Mouse (Mus musculus): ENCODE measurements around the gene Xcr1. TPM values are rescaled to one million over a fixed set of nuclear protein-coding genes. Genes with fewer than 3 reads are reported as not detected.

The Xcr1 gene
- polyA plus RNA-seq, 1 experiment from 2014 or later, result not detected

DNA sequence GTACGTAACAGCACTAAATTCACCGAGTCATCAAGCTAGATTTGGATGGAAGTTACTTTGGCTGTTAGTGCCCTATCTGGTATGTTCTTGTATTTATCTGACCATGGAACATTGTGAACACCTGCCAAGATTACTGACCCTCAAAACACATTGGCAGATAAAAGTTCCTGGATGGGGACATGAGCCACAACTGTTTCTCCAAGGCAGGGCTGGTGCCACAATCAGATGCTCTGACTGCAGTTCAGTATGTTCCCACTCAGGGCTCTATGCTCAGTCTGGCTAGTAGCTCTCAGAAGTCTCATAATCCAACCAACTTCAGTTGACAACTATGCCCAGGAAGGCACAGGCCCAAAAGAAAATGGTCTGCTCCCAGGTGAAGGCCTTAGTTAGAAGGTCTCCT, 59.4 kb downstream of the Xcr1 start:
- no peaks in the 10 kb centered on the region for H3K4me1 ChIP-seq (ENCODE audit: insufficient read depth, low read length)
- ATAC-seq (ENCODE audit: low FRiP score, low TSS enrichment), result no peak
- no peak overlapping the region for H3K9ac ChIP-seq (replicated peaks; ENCODE audit: low read length)
- H3K9me3 ChIP-seq (ENCODE audit: low read length), result no peaks in the 10 kb centered on the region
- no peak overlapping the region for H3K4me3 ChIP-seq (ENCODE audit: low read length)
- H3K4me2 ChIP-seq (replicated peaks; ENCODE audit: low read depth, low read length), result no peak overlapping the region
- H3K36me3 ChIP-seq (ENCODE audit: insufficient read depth, low read length), result peaks cover 3% of the 10 kb centered on the region
- H3K27ac ChIP-seq (ENCODE audit: low read length), result no peak overlapping the region
- WGBS, result 97% methylated on average over 2 of the region's 2 CpGs
- no peaks in the 10 kb centered on the region for H3K27me3 ChIP-seq (ENCODE audit: insufficient read depth, low read length)

Other genes with a start within 250 kb of the Xcr1 start
- 5.7 and 7.9 TPM in 2 replicates for gene Slc6a20b, start 229.5 kb downstream of the Xcr1 start, polyA plus RNA-seq (2015; fragmentation: Nextera tagmentation; extraction: Ambion mirVana)
- 0.09 and 0.16 TPM in 2 replicates for gene Ccr9, start 183.6 kb downstream of the Xcr1 start, polyA plus RNA-seq (2015; fragmentation: Nextera tagmentation; extraction: Ambion mirVana)
- gene Slc6a20a, start 183.1 kb downstream of the Xcr1 start, polyA plus RNA-seq (2015; fragmentation: Nextera tagmentation; extraction: Ambion mirVana), result 0.69 and 0.94 TPM in 2 replicates
- gene Lztfl1, start 144.3 kb downstream of the Xcr1 start, polyA plus RNA-seq (2015; fragmentation: Nextera tagmentation; extraction: Ambion mirVana), result 48.1 and 48.4 TPM in 2 replicates
- gene Cxcr6, start 55.6 kb downstream of the Xcr1 start, polyA plus RNA-seq (2015; fragmentation: Nextera tagmentation; extraction: Ambion mirVana), result 0.30 and 0.54 TPM in 2 replicates
- 10.8 and 14.5 TPM in 2 replicates for gene Fyco1, start 10.1 kb downstream of the Xcr1 start, polyA plus RNA-seq (2015; fragmentation: Nextera tagmentation; extraction: Ambion mirVana)
- gene Ccr1, start 106.7 kb upstream of the Xcr1 start, polyA plus RNA-seq (2015; fragmentation: Nextera tagmentation; extraction: Ambion mirVana), result 2.0 and 2.5 TPM in 2 replicates
- not detected in 2 replicates for gene Ccr1l1, start 116.4 kb upstream of the Xcr1 start, polyA plus RNA-seq (2015; fragmentation: Nextera tagmentation; extraction: Ambion mirVana)
- gene Ccr3, start 159.9 kb upstream of the Xcr1 start, polyA plus RNA-seq (2015; fragmentation: Nextera tagmentation; extraction: Ambion mirVana), result not detected in 2 replicates
- gene Ccr2, start 239.9 kb upstream of the Xcr1 start, polyA plus RNA-seq (2015; fragmentation: Nextera tagmentation; extraction: Ambion mirVana), result 1.4 and 2.3 TPM in 2 replicates